8 mouse cellular contexts compared by ENCODE assay signal in genomic region chr2:180473080-180473440, GRCm38 (mm10). TPM values are rescaled to one million over a fixed set of nuclear protein-coding genes. Genes with fewer than 3 reads are reported as not detected.
DNase-seq lines count a peak whose midpoint lies in the region; ATAC-seq and TF ChIP-seq lines count a peak whose summit lies in the region.

No protein-coding gene starts in this region.

- ATAC-seq in embryonic facial prominence, embryonic 12.5 days (ENCODE audit: insufficient number of reproducible peaks, insufficient read depth, low FRiP score, low TSS enrichment): peak; percentile 36; the same call in 1 of the 2 replicates
- ATAC-seq in lung, embryonic 16.5 days (ENCODE audit: low read depth): peak; percentile 83

- H3K27ac ChIP-seq in ES-E14 (ENCODE audit: insufficient read depth, low read depth, low read length, poor library complexity, severe bottlenecking): no peak overlapping the region; the same call in 1 of the 2 replicates
- H3K27ac ChIP-seq in embryonic facial prominence, embryonic 12.5 days: no peak overlapping the region
- H3K27ac ChIP-seq in lung, embryonic 16.5 days (ENCODE audit: low read length): no peak overlapping the region

- 0 out of 2 replicates have a peak, but pooled peaks cover 3% of the 10 kb centered on the region for H3K27me3 ChIP-seq in embryonic facial prominence, embryonic 12.5 days
- H3K27me3 ChIP-seq in lung, embryonic 16.5 days (ENCODE audit: control insufficient read depth, insufficient read depth, low read depth, low read length): 0 out of 2 replicates have a peak, but pooled peaks cover 2% of the 10 kb centered on the region

- peak; percentile 79 for DNase-seq in A20 (ENCODE audit: low read depth, low spot score)
- peak; percentile 53 for DNase-seq in ES-E14 (ENCODE audit: low read depth, low spot score)
- DNase-seq in heart, postnatal 4 days: peak; percentile 55
- DNase-seq in layer of hippocampus, adult 8-10 months (ENCODE audit: low spot score in 2 of 2): peak; percentile 52 to 76
- peak; percentile 73 to 79 for DNase-seq in right cerebral cortex, adult 2 months (ENCODE audit: low spot score in 2 of 2)
- no peak for DNase-seq in urinary bladder, adult 2 months (ENCODE audit: low spot score)

- H3K9me3 ChIP-seq in ES-E14 (ENCODE audit: control insufficient read depth, insufficient read depth, low read depth, low read length): no peaks in the 10 kb centered on the region
- H3K9me3 ChIP-seq in embryonic facial prominence, embryonic 12.5 days: no peaks in the 10 kb centered on the region
- no peaks in the 10 kb centered on the region for H3K9me3 ChIP-seq in lung, embryonic 16.5 days (ENCODE audit: control insufficient read depth, low read length)

- peaks cover 0 to 7% of the 10 kb centered on the region in 2 experiments; a peak in 2 of 4 replicates for H3K4me1 ChIP-seq in ES-E14 (ENCODE audit: control insufficient read depth in 2 of 2, insufficient read depth in 2 of 2, low read length in 2 of 2, poor library complexity in 1 of 2)
- H3K4me1 ChIP-seq in embryonic facial prominence, embryonic 12.5 days: peaks cover 3% of the 10 kb centered on the region; the same call in 1 of the 2 replicates
- no peaks in the 10 kb centered on the region; the same call in 1 of the 2 replicates for H3K4me1 ChIP-seq in lung, embryonic 16.5 days (replicated peaks; ENCODE audit: control insufficient read depth, insufficient read depth, low read length)

- H3K36me3 ChIP-seq in ES-E14 (ENCODE audit: control insufficient read depth, insufficient read depth, low read length, poor library complexity, severe bottlenecking): peaks cover 10% of the 10 kb centered on the region
- H3K36me3 ChIP-seq in embryonic facial prominence, embryonic 12.5 days: no peaks in the 10 kb centered on the region
- H3K36me3 ChIP-seq in lung, embryonic 16.5 days (ENCODE audit: control insufficient read depth, insufficient read depth, low read length): no peaks in the 10 kb centered on the region

- H3K9ac ChIP-seq in ES-E14 (ENCODE audit: insufficient read depth, low read depth, low read length, poor library complexity, severe bottlenecking): peak overlapping the region; percentile 22; the same call in 1 of the 2 replicates
- H3K9ac ChIP-seq in embryonic facial prominence, embryonic 12.5 days: no peak overlapping the region
- H3K9ac ChIP-seq in lung, embryonic 16.5 days (ENCODE audit: low read length): no peak overlapping the region

- no peak overlapping the region for H3K4me2 ChIP-seq in embryonic facial prominence, embryonic 12.5 days (replicated peaks)
- H3K4me2 ChIP-seq in lung, embryonic 16.5 days (ENCODE audit: low read depth, low read length): no peak overlapping the region

- no peak overlapping the region for H3K4me3 ChIP-seq in ES-E14 (ENCODE audit: insufficient read depth in 1 of 2, low read depth in 1 of 2, low read length in 2 of 2, poor library complexity in 1 of 2, severe bottlenecking in 1 of 2)
- H3K4me3 ChIP-seq in embryonic facial prominence, embryonic 12.5 days: no peak overlapping the region
- H3K4me3 ChIP-seq in lung, embryonic 16.5 days (ENCODE audit: low read length): no peak overlapping the region

- in situ Hi-C loops in ES-E14 (cut with MboI; ENCODE audit: low sequenced_read_pairs in 2 of 2, unreplicated experiment in 2 of 2): loop anchor here in 1 of 2 experiments (5.0 kb wide), 1 partner anchor 79 kb away; no protein-coding TSS in a partner anchor

- WGBS in embryonic facial prominence, embryonic 12.5 days: 38% methylated on average over 7 of the region's 7 CpGs
- WGBS in lung, embryonic 16.5 days: 32% methylated on average over 7 of the region's 7 CpGs

TF ChIP-seq in ES-E14, 5 proteins besides CTCF, POLR2A, EP300 and RAD21:
- no peak for TF ChIP-seq ZNF384 (IDR thresholded peaks at IDR 0.05; ENCODE audit: low read depth, low read length)
- TF ChIP-seq ZC3H11A (IDR thresholded peaks at IDR 0.05; ENCODE audit: borderline replicate concordance, low read depth, low read length): 0 out of 2 replicates have a peak, but pooled peaks have one; percentile 27

RNA-seq across cellular contexts. Expression of gene Slco4a1, which starts 17.0 kb away (rescaled TPM):
- total RNA-seq in ES-E14 (2012; rRNA removed): 14.7 and 24.7 TPM in 2 replicates
- polyA plus RNA-seq in embryonic facial prominence, embryonic 12.5 days (2016; fragmentation: Nextera tagmentation; extraction: Ambion mirVana): 2.0 and 2.4 TPM in 2 replicates
- total RNA-seq in heart, postnatal 4 days (2021): under 1 TPM; 0.19 to 0.20 TPM
- total RNA-seq in layer of hippocampus, adult 8-10 months (2022): 1 to 10 TPM; 1.7 to 2.8 (median 2.1) TPM
- 0.98 and 1.2 TPM in 2 replicates for polyA plus RNA-seq in lung, embryonic 16.5 days (2015; fragmentation: Nextera tagmentation; extraction: Ambion mirVana)
- 1.6 and 3.3 TPM in 2 replicates for polyA plus RNA-seq in urinary bladder, adult 2 months (2012; rRNA removed)

RNA-seq across cellular contexts. Expression of gene Ntsr1, which starts 26.7 kb away (rescaled TPM):
- total RNA-seq in ES-E14 (2012; rRNA removed): 0.09 TPM in 1 of 2 replicates, not detected in the other
- 0.25 and 0.55 TPM in 2 replicates for polyA plus RNA-seq in embryonic facial prominence, embryonic 12.5 days (2016; fragmentation: Nextera tagmentation; extraction: Ambion mirVana)
- total RNA-seq in heart, postnatal 4 days (2021): under 1 TPM; 0.21 to 0.45 TPM
- total RNA-seq in layer of hippocampus, adult 8-10 months (2022): 1 to 10 TPM; 3.1 to 4.7 (median 4.3) TPM
- polyA plus RNA-seq in lung, embryonic 16.5 days (2015; fragmentation: Nextera tagmentation; extraction: Ambion mirVana): 0.43 and 0.98 TPM in 2 replicates
- polyA plus RNA-seq in urinary bladder, adult 2 months (2012; rRNA removed): 0.07 and 0.12 TPM in 2 replicates
